Mouse (Mus musculus) left cerebral cortex, postnatal 36 days (tissue): ENCODE data around the gene Hmces. TPM values are rescaled to one million over a fixed set of nuclear protein-coding genes. Genes with fewer than 3 reads are reported as not detected.
"Not testable (repeated sequence)": the region's sequence is repeated elsewhere in the genome, so short reads cannot be mapped to it uniquely, and the experiment has no call there.

Experiments
- DNase-seq, 2 experiments: peaks; one replicate each; pipeline ENCODE4 v3.0.0; 2021 to 2022; ENCODE audit warnings: low spot score in 2 of 2, mixed read lengths in 1 of 2
- intact Hi-C: fragments of 180-260 bp; cut with DNase I; formaldehyde crosslinking; loops from one replicate; pipeline ENCODE4 v1.15.1; 2025
- total RNA-seq, 2 experiments: library from RNA; stranded (reverse); gene quantifications; 2 replicates each; pipeline ENCODE4 v1.2.3; 2021

The Hmces gene
- total RNA-seq, 2 experiments from 2014 or later: 21.2 to 25.7 TPM

GRCm38 (mm10) chr6:87909181-87909580 is 4.6 kb upstream of the Hmces start:
- no peak for DNase-seq
- intact Hi-C loops: no loop called here

- intact Hi-C loops: loop anchor here (5.0 to 10.0 kb wide), 4 partner anchors 71 to 193 kb away; partner anchors contain the start of gene H1fx
- no peak for DNase-seq
Observed at GRCm38 (mm10) chr6:87911559-87911958, 2.2 kb upstream of the Hmces start.

GRCm38 (mm10) chr6:87914326-87915102 is 779 bp downstream of the Hmces start:
- intact Hi-C loops: loop anchor here (5.0 to 10.0 kb wide), 4 partner anchors 68 to 190 kb away; partner anchors contain the start of gene H1fx
- DNase-seq: peak; percentile 54 to 55

GRCm38 (mm10) chr6:87915939-87916338 is 2.2 kb downstream of the Hmces start:
- no peak for DNase-seq
- intact Hi-C loops: loop anchor here (10.0 kb wide), 2 partner anchors 159 to 189 kb away; no protein-coding TSS in a partner anchor

GRCm38 (mm10) chr6:87921201-87921600 is 7.5 kb downstream of the Hmces start:
- DNase-seq: no peak
- intact Hi-C loops: no loop called here

- intact Hi-C loops: no loop called here
- no peak for DNase-seq
Observed at GRCm38 (mm10) chr6:87923624-87924023, 9.9 kb downstream of the Hmces start.

GRCm38 (mm10) chr6:87935037-87935436 is 21.3 kb downstream of the Hmces start:
- DNase-seq: no peak
- intact Hi-C loops: no loop called here

- intact Hi-C loops: no loop called here
- no peak for DNase-seq
Observed at GRCm38 (mm10) chr6:87937178-87937788, 23.5 kb downstream of the Hmces start.

GRCm38 (mm10) chr6:87938941-87939340 is 25.2 kb downstream of the Hmces start:
- intact Hi-C loops: no loop called here
- DNase-seq: no peak

GRCm38 (mm10) chr6:87942179-87942578 is 28.4 kb downstream of the Hmces start:
- intact Hi-C loops: no loop called here
- DNase-seq: no peak

- intact Hi-C loops, DNase-seq: not testable (repeated sequence)
Observed at GRCm38 (mm10) chr6:87962457-87962856, 48.7 kb downstream of the Hmces start.

- no peak for DNase-seq
- intact Hi-C loops: no loop called here
Observed at GRCm38 (mm10) chr6:87970041-87970440, 56.3 kb downstream of the Hmces start.

- DNase-seq: no peak
- intact Hi-C loops: loop anchor here (5.0 to 10.0 kb wide), 2 partner anchors 67 to 145 kb away; partner anchors contain the start of genes Gm45140, Hmces and Isy1
Observed at GRCm38 (mm10) chr6:87979728-87980127, 66.0 kb downstream of the Hmces start.

GRCm38 (mm10) chr6:87980374-87981029 is 66.8 kb downstream of the Hmces start:
- intact Hi-C loops: loop anchor here (5.0 to 10.0 kb wide), 2 partner anchors 68 to 146 kb away; partner anchors contain the start of genes Gm45140, Hmces and Isy1
- DNase-seq: peak; percentile 76 to 89

- peak; percentile 43 to 65 for DNase-seq
- intact Hi-C loops: loop anchor here (5.0 to 10.0 kb wide), 2 partner anchors 69 to 146 kb away; partner anchors contain the start of genes Gm45140, Hmces and Isy1
Observed at GRCm38 (mm10) chr6:87981030-87981485, 67.3 kb downstream of the Hmces start.

- intact Hi-C loops: loop anchor here (5.0 to 10.0 kb wide), 2 partner anchors 69 to 147 kb away; partner anchors contain the start of genes Gm45140, Hmces and Isy1
- peak; percentile 77 to 81 for DNase-seq
Observed at GRCm38 (mm10) chr6:87981547-87982256, 68.0 kb downstream of the Hmces start, which contains the start of gene H1fx. TSS of gene H1fx (minus strand) at chr6:87981637.

GRCm38 (mm10) chr6:87982506-87982905 is 68.8 kb downstream of the Hmces start:
- intact Hi-C loops: loop anchor here (5.0 to 10.0 kb wide), 2 partner anchors 70 to 148 kb away; partner anchors contain the start of genes Gm45140, Hmces and Isy1
- no peak for DNase-seq
